Comparison of ENCODE assay signal across 8 mouse cellular contexts in the genomic region with DNA sequence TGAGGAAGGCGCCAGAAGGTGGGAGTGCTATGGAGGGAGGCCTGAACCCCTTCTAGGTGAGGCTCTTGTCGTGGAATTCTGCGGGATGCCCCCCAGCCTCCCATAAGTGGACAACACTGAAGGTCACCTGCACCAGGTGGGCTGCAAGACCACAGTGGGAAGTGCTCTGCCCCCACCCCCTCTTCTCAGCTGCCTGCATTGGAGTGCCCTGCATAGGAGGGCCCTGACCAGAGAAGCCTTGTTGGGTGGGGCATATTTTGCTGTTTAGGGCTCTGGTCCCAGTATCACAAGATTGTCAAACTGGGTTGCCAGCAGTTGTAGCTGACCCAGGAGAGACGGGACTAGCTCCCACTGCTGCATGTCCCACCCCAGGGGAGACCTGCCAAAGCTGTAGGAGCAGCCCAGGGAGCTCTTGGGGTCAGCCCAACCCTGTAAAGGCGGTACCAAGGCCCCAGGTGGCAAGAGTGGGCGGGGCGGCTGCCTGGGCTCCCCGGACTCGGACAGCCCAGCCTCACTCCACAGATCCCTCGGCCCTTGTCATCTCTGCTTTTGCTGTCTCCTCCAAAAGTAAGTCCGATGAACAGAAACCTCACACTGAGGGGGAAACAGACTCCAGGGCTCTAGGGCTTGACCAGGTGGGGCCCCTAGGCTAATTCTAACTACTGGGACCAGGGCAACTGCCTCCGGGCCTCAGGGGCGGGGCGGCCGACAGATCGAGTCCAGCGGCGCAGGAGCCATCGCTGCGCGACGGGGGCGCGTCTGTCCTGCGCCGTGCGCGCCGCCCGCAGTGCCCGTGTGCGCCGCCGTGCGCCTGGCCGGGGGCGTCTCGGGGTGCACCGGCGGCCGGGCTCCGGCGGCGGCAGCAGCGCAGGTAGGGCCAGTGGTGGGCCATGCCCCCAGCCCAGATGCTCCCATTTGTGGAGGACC. TPM values are rescaled to one million over a fixed set of nuclear protein-coding genes. Genes with fewer than 3 reads are reported as not detected.
A peak's percentile ranks its signal among the peaks of the same experiment; 100 is the strongest.
DNase-seq lines count a peak whose midpoint lies in the region; ATAC-seq and TF ChIP-seq lines count a peak whose summit lies in the region.

A gene (plus strand): TSS at position 461 of the 927 bp plus-strand sequence.

- 0 out of 2 replicates have a peak, but pooled peaks cover 2% of the 10 kb centered on the region for H3K4me1 ChIP-seq in lung, embryonic 14.5 days (ENCODE audit: insufficient read depth)
- peaks cover 18% of the 10 kb centered on the region for H3K4me1 ChIP-seq in embryonic facial prominence, embryonic 12.5 days
- H3K4me1 ChIP-seq in hindbrain, postnatal 0 days (ENCODE audit: insufficient read depth, low read length) = no peaks in the 10 kb centered on the region
- peaks cover 19% of the 10 kb centered on the region for H3K4me1 ChIP-seq in limb, embryonic 13.5 days

- ATAC-seq in lung, embryonic 14.5 days (ENCODE audit: insufficient read depth) = peak; percentile 57; the same call in 1 of the 2 replicates
- ATAC-seq in embryonic facial prominence, embryonic 12.5 days (ENCODE audit: insufficient number of reproducible peaks, insufficient read depth, low FRiP score, low TSS enrichment) = 0 out of 2 replicates have a peak, but pooled peaks have one; percentile 31
- ATAC-seq in hindbrain, postnatal 0 days = peak; percentile 43; the same call in 1 of the 2 replicates
- ATAC-seq in limb, embryonic 13.5 days (ENCODE audit: low FRiP score, low read depth) = peak; percentile 33; the same call in 1 of the 2 replicates

- H3K27me3 ChIP-seq in lung, embryonic 14.5 days (ENCODE audit: insufficient read depth, low read length) = peaks cover 24% of the 10 kb centered on the region
- peaks cover 28% of the 10 kb centered on the region for H3K27me3 ChIP-seq in embryonic facial prominence, embryonic 12.5 days
- H3K27me3 ChIP-seq in hindbrain, postnatal 0 days (ENCODE audit: insufficient read depth, low read length) = peaks cover 19% of the 10 kb centered on the region
- peaks cover 43% of the 10 kb centered on the region for H3K27me3 ChIP-seq in limb, embryonic 13.5 days

- no peaks in the 10 kb centered on the region for H3K9me3 ChIP-seq in lung, embryonic 14.5 days (ENCODE audit: low read depth, low read length)
- no peaks in the 10 kb centered on the region for H3K9me3 ChIP-seq in embryonic facial prominence, embryonic 12.5 days
- no peaks in the 10 kb centered on the region for H3K9me3 ChIP-seq in hindbrain, postnatal 0 days (ENCODE audit: low read length)
- no peaks in the 10 kb centered on the region for H3K9me3 ChIP-seq in limb, embryonic 13.5 days

- H3K4me2 ChIP-seq in lung, embryonic 14.5 days = peak within 1 kb of the TSS; percentile 72
- peak within 1 kb of the TSS; percentile 83 for H3K4me2 ChIP-seq in embryonic facial prominence, embryonic 12.5 days (replicated peaks)
- H3K4me2 ChIP-seq in hindbrain, postnatal 0 days (ENCODE audit: low read depth, low read length) = peak within 1 kb of the TSS; percentile 72
- peak within 1 kb of the TSS; percentile 83 for H3K4me2 ChIP-seq in limb, embryonic 13.5 days (replicated peaks)

- whole genome bisulfite sequencing in lung, embryonic 14.5 days = 2% methylated on average over 45 of the region's 45 CpGs
- WGBS in embryonic facial prominence, embryonic 12.5 days = 1% methylated on average over 45 of the region's 45 CpGs
- WGBS in hindbrain, postnatal 0 days = 2% methylated on average over 44 of the region's 45 CpGs
- 1% methylated on average over 32 of the region's 45 CpGs for WGBS in limb, embryonic 13.5 days

- H3K36me3 ChIP-seq in lung, embryonic 14.5 days (ENCODE audit: insufficient read depth) = peaks cover 33% of the 10 kb centered on the region
- peaks cover 30% of the 10 kb centered on the region for H3K36me3 ChIP-seq in embryonic facial prominence, embryonic 12.5 days
- H3K36me3 ChIP-seq in hindbrain, postnatal 0 days (ENCODE audit: insufficient read depth, low read length) = no peaks in the 10 kb centered on the region
- H3K36me3 ChIP-seq in limb, embryonic 13.5 days = peaks cover 26% of the 10 kb centered on the region

- peak within 1 kb of the TSS; percentile 41 for H3K9ac ChIP-seq in lung, embryonic 14.5 days
- peak within 1 kb of the TSS; percentile 55 for H3K9ac ChIP-seq in embryonic facial prominence, embryonic 12.5 days
- H3K9ac ChIP-seq in hindbrain, postnatal 0 days (replicated peaks; ENCODE audit: low read length) = peak within 1 kb of the TSS; percentile 45
- H3K9ac ChIP-seq in limb, embryonic 13.5 days = peak within 1 kb of the TSS; percentile 66

- DNase-seq in lung, embryonic 14.5 days = peak; percentile 62
- DNase-seq in lung, postnatal 14 days = no peak
- no peak for DNase-seq in hindbrain, postnatal 0 days (ENCODE audit: low spot score)
- DNase-seq in retina, embryonic 14.5 days (ENCODE audit: low spot score) = peak; percentile 36
- DNase-seq in thymus, adult 18-20 months = no peak
- DNase-seq in T-cell, adult 2 months (ENCODE audit: low spot score) = no peak

- H3K27ac ChIP-seq in lung, embryonic 14.5 days (ENCODE audit: low read depth) = no peak within 1 kb of the TSS
- no peak within 1 kb of the TSS for H3K27ac ChIP-seq in embryonic facial prominence, embryonic 12.5 days
- no peak within 1 kb of the TSS for H3K27ac ChIP-seq in hindbrain, postnatal 0 days
- H3K27ac ChIP-seq in limb, embryonic 13.5 days = no peak within 1 kb of the TSS

- H3K4me3 ChIP-seq in lung, embryonic 14.5 days (ENCODE audit: low read depth, low read length) = peak within 1 kb of the TSS; percentile 37
- H3K4me3 ChIP-seq in embryonic facial prominence, embryonic 12.5 days = peak within 1 kb of the TSS; percentile 39
- peak within 1 kb of the TSS; percentile 42 for H3K4me3 ChIP-seq in hindbrain, postnatal 0 days (ENCODE audit: low read length)
- peak within 1 kb of the TSS; percentile 44 for H3K4me3 ChIP-seq in limb, embryonic 13.5 days

- no peak for TF ChIP-seq CTCF in lung, embryonic 14.5 days (IDR thresholded peaks at IDR 0.05; ENCODE audit: low read depth)
- TF ChIP-seq CTCF in hindbrain, postnatal 0 days (IDR thresholded peaks at IDR 0.05; ENCODE audit: low read depth) = no peak

RNA-seq across cellular contexts. Expression of the gene that starts here (rescaled TPM):
- polyA plus RNA-seq in lung, embryonic 14.5 days (2014; fragmentation: Nextera tagmentation; extraction: Ambion mirVana) = 1.3 and 1.4 TPM in 2 replicates
- polyA plus RNA-seq in embryonic facial prominence, embryonic 12.5 days (2016; fragmentation: Nextera tagmentation; extraction: Ambion mirVana) = 2.6 and 5.6 TPM in 2 replicates
- total RNA-seq in hindbrain, postnatal 0 days (2014; rRNA removed) = 10.9 TPM in 1 of 2 replicates, not detected in the other
- 22.0 and 23.7 TPM in 2 replicates for polyA plus RNA-seq in hindbrain, postnatal 0 days (2015; fragmentation: Nextera tagmentation; extraction: Ambion mirVana)
- polyA plus RNA-seq in limb, embryonic 13.5 days (2015; fragmentation: Nextera tagmentation; extraction: Ambion mirVana) = 1.7 and 2.6 TPM in 2 replicates

Comparison
In these comparisons a context has a peak if more than half of its experiments do, and no peak if none do; other contexts are left out.
1. DNase-seq: peak in lung, embryonic 14.5 days (single experiment) and retina, embryonic 14.5 days (single experiment); none in lung, postnatal 14 days (single experiment), hindbrain, postnatal 0 days (single experiment), thymus, adult 18-20 months (0 of 2) and T-cell, adult 2 months (single experiment).
2. Peak in every context shown above with its lines, with median percentiles within 50 percentile points of each other: ATAC-seq, H3K4me2 ChIP-seq, H3K4me3 ChIP-seq and H3K9ac ChIP-seq.